Mouse (Mus musculus) limb, embryonic 14.5 days (tissue): ENCODE results near the gene Srr. TPM values are rescaled to one million over a fixed set of nuclear protein-coding genes. Genes with fewer than 3 reads are reported as not detected.

Experiments
- ATAC-seq: fragments of 200-750 bp; cut with Nextera tagmentation; 2 replicates; pipeline ENCODE4 v1.8.0; 2017; ENCODE audit warnings: low read depth, moderate number of reproducible peaks, moderate TSS enrichment; ENCODE audit not compliant: low FRiP score
- DNase-seq: peaks from one replicate; pipeline ENCODE4 v3.0.0-alpha.2; 2015; ENCODE audit warnings: low spot score
- H3K27ac ChIP-seq: fragments of 300-500 bp; sonication (generic); replicated peaks from 2 replicates; pipeline ENCODE4 v1.5.1; 2014; ENCODE audit warnings: low read depth, mild to moderate bottlenecking, low read length, moderate library complexity, mixed read lengths
- H3K27me3 ChIP-seq: fragments of 300-500 bp; sonication (generic); 2 replicates; pipeline ENCODE4 v1.6.1; 2014; ENCODE audit warnings: low read length, mixed read lengths; ENCODE audit not compliant: control insufficient read depth, insufficient read depth
- H3K36me3 ChIP-seq: fragments of 300-500 bp; sonication (generic); 2 replicates; pipeline ENCODE4 v1.6.1; 2014; ENCODE audit warnings: mild to moderate bottlenecking, low read length, moderate library complexity, mixed read lengths; ENCODE audit not compliant: control insufficient read depth, insufficient read depth
- H3K4me1 ChIP-seq: fragments of 300-500 bp; sonication (generic); 2 replicates; pipeline ENCODE4 v1.6.1; 2014; ENCODE audit warnings: antibody characterized with exemption, low read length, mixed read lengths; ENCODE audit not compliant: control insufficient read depth, insufficient read depth
- H3K4me2 ChIP-seq: fragments of 300-500 bp; sonication (generic); replicated peaks from 2 replicates; pipeline ENCODE4 v1.6.1; 2014; ENCODE audit warnings: low read depth, mild to moderate bottlenecking, low read length, moderate library complexity; ENCODE audit not compliant: severe bottlenecking
- H3K4me3 ChIP-seq: fragments of 300-500 bp; sonication (generic); replicated peaks from 2 replicates; pipeline ENCODE4 v1.5.1; 2014; ENCODE audit warnings: low read length
- H3K9ac ChIP-seq: fragments of 300-500 bp; sonication (generic); 2 replicates; pipeline ENCODE4 v1.6.1; 2014; ENCODE audit warnings: mild to moderate bottlenecking, low read depth, low read length, moderate library complexity; ENCODE audit not compliant: severe bottlenecking
- H3K9me3 ChIP-seq: fragments of 300-500 bp; sonication (generic); 2 replicates; pipeline ENCODE4 v1.6.1; 2016; ENCODE audit warnings: low read length; ENCODE audit not compliant: control insufficient read depth
- POLR2A ChIP-seq: fragments of 200-500 bp; IDR thresholded peaks from 2 replicates; pipeline ENCODE4 v1.8.0; 2012; ENCODE audit warnings: inconsistent platforms, mild to moderate bottlenecking, moderate library complexity, borderline replicate concordance; ENCODE audit not compliant: insufficient read depth, insufficient read length; ENCODE audit errors: extremely low read depth
- WGBS: fragments of 180-500 bp; shearing (Covaris S2); extraction: QIAGEN DNeasy Blood & Tissue Kit; methylation state at CpG from one replicate; pipeline ENCODE4 v1.1.7; 2014; 5-methylcytosine and 5-hydroxymethylcytosine counted together
- polyA plus RNA-seq, 2 experiments: library from polyadenylated mRNA; depleted of rRNA in 1 of 2; stranded (reverse) in 1 of 2; unstranded in 1 of 2; fragments of >200 nt; fragmentation: Nextera tagmentation in 1 of 2; extraction: Ambion mirVana in 1 of 2; gene quantifications; 2 replicates each; pipeline versions ENCODE4 v1.2.1 to v1.2.3; 2012 to 2014

Srr gene
- polyA plus RNA-seq, 2 experiments = 22.6 to 34.2 TPM

- Histone ChIP-seq H3K4me1 (no peaks in the 10 kb centered on the region), H3K4me3 (no peak overlapping the region), H3K9ac (no peak overlapping the region), H3K27ac (no peak overlapping the region), H3K9me3 (no peaks in the 10 kb centered on the region), H3K27me3 (no peaks in the 10 kb centered on the region), H3K4me2 (no peak overlapping the region), H3K36me3 (peaks cover 73% of the 10 kb centered on the region)
- DNase-seq = no peak
- no peak for TF ChIP-seq POLR2A
- no peak for ATAC-seq
- WGBS = 94% methylated on average over 6 of the region's 6 CpGs
These were observed 17.9 kb downstream of the Srr start for GRCm38 (mm10) chr11:74907850-74908249.

DNA sequence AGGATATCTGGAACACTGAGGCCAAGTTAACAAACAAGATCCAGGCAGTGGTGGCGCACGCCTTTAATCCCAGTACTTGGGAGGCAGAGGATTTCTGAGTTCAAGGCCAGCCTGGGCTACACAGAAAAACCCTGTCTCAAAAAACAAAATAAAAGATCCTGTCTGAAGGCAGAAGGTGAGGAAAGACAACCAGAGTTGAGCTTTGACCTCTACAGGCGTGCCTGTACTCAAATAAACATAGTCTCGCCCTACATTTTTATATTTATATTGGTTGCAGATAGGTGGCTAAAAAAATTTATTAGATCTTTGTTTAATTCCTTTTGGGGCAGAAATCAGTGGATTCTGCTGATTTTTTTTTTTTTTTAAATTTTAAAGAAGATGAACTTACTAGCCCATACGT lies 23.3 kb downstream of the Srr start:
- H3K9ac ChIP-seq = no peak overlapping the region
- H3K4me1 ChIP-seq = no peaks in the 10 kb centered on the region
- H3K27ac ChIP-seq = no peak overlapping the region
- H3K4me2 ChIP-seq = no peak overlapping the region
- DNase-seq = no peak
- peaks cover 78% of the 10 kb centered on the region for H3K36me3 ChIP-seq
- TF ChIP-seq POLR2A = no peak
- H3K27me3 ChIP-seq = no peaks in the 10 kb centered on the region
- no peak overlapping the region for H3K4me3 ChIP-seq
- H3K9me3 ChIP-seq = no peaks in the 10 kb centered on the region
- no peak for ATAC-seq
- WGBS = 88% methylated on average over 5 of the region's 5 CpGs

DNA sequence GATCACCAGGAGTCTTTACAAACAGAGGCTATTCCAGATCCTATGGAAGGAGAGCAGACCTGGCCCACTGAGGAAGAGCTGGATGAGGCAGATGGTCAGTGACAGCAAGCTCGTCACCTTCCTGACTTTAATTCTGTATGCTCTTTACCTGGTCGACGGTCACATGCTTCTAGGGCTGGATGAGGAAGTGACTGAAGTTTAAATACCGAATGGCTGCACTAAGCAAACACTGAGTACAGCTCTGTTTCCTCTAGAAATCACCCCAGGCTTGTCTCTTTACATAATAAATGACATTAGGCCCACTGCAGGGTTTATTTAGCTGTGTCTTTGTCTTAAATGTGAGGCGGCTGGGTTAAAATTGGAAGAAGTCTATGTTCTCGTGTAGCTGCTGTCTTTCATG lies 24.2 kb downstream of the Srr start:
- H3K4me3 ChIP-seq = no peak overlapping the region
- WGBS = 91% methylated on average over 6 of the region's 6 CpGs
- no peaks in the 10 kb centered on the region for H3K4me1 ChIP-seq
- ATAC-seq (no peak), DNase-seq (no peak)
- H3K27ac ChIP-seq = no peak overlapping the region
- peaks cover 69% of the 10 kb centered on the region for H3K36me3 ChIP-seq
- H3K9ac ChIP-seq = no peak overlapping the region
- no peaks in the 10 kb centered on the region for H3K27me3 ChIP-seq
- H3K9me3 ChIP-seq = no peaks in the 10 kb centered on the region
- H3K4me2 ChIP-seq = no peak overlapping the region
- no peak for TF ChIP-seq POLR2A

- no peak for DNase-seq
- peak overlapping the region; percentile 78; the same call in 1 of the 2 replicates for H3K27ac ChIP-seq
- H3K9me3 ChIP-seq = no peaks in the 10 kb centered on the region
- no peaks in the 10 kb centered on the region for H3K27me3 ChIP-seq
- H3K36me3 ChIP-seq = peaks cover 39% of the 10 kb centered on the region
- H3K9ac ChIP-seq = peak overlapping the region; percentile 74
- no peaks in the 10 kb centered on the region for H3K4me1 ChIP-seq
- H3K4me2 ChIP-seq = peak overlapping the region; percentile 94
- WGBS = 0% methylated on average over 7 of the region's 7 CpGs
- no peak for TF ChIP-seq POLR2A
- H3K4me3 ChIP-seq = peak overlapping the region; percentile 81
- no peak for ATAC-seq
These were observed 27.3 kb downstream of the Srr start for GRCm38 (mm10) chr11:74898517-74898827.

DNA sequence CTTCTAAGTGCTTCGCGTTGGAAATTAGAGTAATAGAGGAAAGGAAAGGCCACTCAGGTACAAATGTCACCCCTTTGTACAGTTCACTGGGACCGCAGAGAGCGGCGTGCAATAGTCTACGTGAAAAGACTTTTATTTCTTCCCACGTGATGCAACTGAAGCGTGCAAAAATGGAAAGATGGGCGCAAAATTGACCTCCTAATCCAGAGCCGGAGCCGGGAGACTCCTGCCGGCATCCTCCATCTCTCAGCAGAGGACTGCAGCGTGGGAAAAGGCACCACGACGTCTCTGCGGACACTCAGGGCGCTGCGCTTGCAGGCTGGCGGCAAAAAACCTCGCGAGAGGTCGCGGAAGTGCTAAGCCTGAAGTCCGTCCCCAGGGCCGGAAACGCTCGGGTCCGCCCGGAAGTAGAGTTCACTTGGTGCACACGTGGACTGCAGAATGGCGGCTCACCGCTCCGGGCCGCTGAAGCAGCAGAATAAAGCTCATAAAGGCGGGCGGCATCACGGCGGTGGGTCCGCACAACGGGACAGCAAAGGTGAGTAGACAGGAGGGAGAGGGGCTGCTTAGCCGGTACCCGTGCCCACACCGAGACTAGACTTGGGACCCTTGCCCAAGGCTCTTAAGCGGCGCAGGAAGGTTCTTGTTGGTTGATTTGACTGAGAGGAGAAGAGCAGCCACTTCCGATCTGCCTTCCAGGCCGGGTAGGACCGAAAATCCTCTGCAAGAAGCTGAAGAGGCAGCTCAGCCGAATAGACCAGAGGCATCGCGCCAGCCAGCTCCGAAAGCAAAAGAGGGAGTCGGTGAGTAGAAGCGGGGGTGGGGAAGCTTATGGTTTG lies 27.9 kb downstream of the Srr start, which contains the start of gene Tsr1:
Gene Tsr1, plus strand, starts transcription at position 394 of the 839 bp plus-strand sequence.
- Histone ChIP-seq H3K4me3 (peak within 1 kb of the TSS; percentile 81), H3K27ac (peak within 1 kb of the TSS; percentile 78), H3K27me3 (no peaks in the 10 kb centered on the region), H3K36me3 (peaks cover 33% of the 10 kb centered on the region), H3K9me3 (no peaks in the 10 kb centered on the region), H3K4me2 (peak within 1 kb of the TSS; percentile 94), H3K9ac (peak within 1 kb of the TSS; percentile 74), H3K4me1 (no peaks in the 10 kb centered on the region)
- ATAC-seq (peak; percentile 83), DNase-seq (peak; percentile 89)
- 1% methylated on average over 54 of the region's 54 CpGs for WGBS
- peak; percentile 41; the same call in 1 of the 2 replicates for TF ChIP-seq POLR2A
